Mouse (Mus musculus) sigmoid colon, adult 10 weeks (tissue): ENCODE data around the gene Zfp940. TPM values are rescaled to one million over a fixed set of nuclear protein-coding genes. Genes with fewer than 3 reads are reported as not detected.

Experiments
- polyA plus RNA-seq: library from polyadenylated mRNA; stranded (reverse); fragments of 350-450 nt; fragmentation: Illumina TruSeq; extraction: RNeasy Lipid Tissue Mini Kit (QIAGEN cat#74804); gene quantifications from one replicate; pipeline ENCODE4 v1.2.3, GENCODE M21; 2014; ENCODE audit warnings: low read depth, low replicate concordance

Gene Zfp940
- polyA plus RNA-seq: 2.3 TPM

GRCm38 (mm10) chr7:29853219-29853842 is at the start of gene Zfp940:
Gene Zfp940 (minus strand): TSS chr7:29853669.

GRCm38 (mm10) chr7:29859532-29860517 is 6.4 kb upstream of the Zfp940 start, which contains the start of gene Zfp420:
Gene Zfp420 (plus strand): TSS chr7:29859979.

DNA sequence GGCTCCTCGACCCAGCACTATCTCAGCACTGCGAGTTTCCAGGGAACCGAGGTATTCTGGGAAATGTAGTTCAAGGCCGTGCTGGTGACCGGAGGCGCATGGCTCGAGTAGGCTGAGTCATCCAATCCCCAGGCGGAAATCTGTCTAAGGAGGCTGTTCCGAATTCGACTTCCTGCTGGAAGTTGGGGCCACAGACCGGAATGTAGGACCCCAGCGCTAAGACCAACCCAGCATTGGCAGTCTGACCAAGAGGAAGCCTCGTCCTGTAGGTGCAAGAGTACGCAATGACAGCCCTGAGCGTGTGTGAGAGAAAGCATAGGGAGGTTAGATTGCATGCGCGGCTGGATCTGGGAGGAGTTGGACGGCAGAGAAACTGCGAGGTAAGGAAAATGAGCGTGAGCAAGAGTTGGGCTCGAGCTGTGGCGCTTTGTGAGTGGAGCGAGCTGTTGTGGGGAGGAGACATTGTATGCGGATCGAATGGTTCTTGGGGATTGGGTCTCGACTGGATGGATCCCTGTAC is 37.5 kb downstream of the Zfp940 start, which contains the start of gene Zfp790:
Gene Zfp790, plus strand, starts transcription at position 205 of the 520 bp plus-strand sequence.

GRCm38 (mm10) chr7:29783871-29784551 is 69.5 kb downstream of the Zfp940 start, which contains the start of gene Zfp30:
Gene Zfp30 (plus strand): TSS chr7:29783998.

Other genes with a start within 250 kb of the Zfp940 start
- not detected for gene Catsperg2, start 126.6 kb downstream of the Zfp940 start, polyA plus RNA-seq
- 14.6 TPM for gene Zfp84, start 85.1 kb downstream of the Zfp940 start, polyA plus RNA-seq
- 0.91 TPM for gene Zfp30, start 69.7 kb downstream of the Zfp940 start, polyA plus RNA-seq
- 10.7 TPM for gene Zfp790, start 37.6 kb downstream of the Zfp940 start, polyA plus RNA-seq
- gene Zfp420, start 6.3 kb upstream of the Zfp940 start, polyA plus RNA-seq: 21.9 TPM
- gene Zfp27, start 52.9 kb upstream of the Zfp940 start, polyA plus RNA-seq: 5.2 TPM
- gene Zfp383, start 54.6 kb upstream of the Zfp940 start, polyA plus RNA-seq: 8.7 TPM
- 5.9 TPM for gene Zfp74, start 100.4 kb upstream of the Zfp940 start, polyA plus RNA-seq
- 6.9 TPM for gene Zfp568, start 130.3 kb upstream of the Zfp940 start, polyA plus RNA-seq
- 5.6 TPM for gene Zfp14, start 197.7 kb upstream of the Zfp940 start, polyA plus RNA-seq
- 3.4 TPM for gene Zfp82, start 219.2 kb upstream of the Zfp940 start, polyA plus RNA-seq
- not detected for gene Gm26920, start 236.7 kb upstream of the Zfp940 start, polyA plus RNA-seq
- gene Zfp566, start 236.9 kb upstream of the Zfp940 start, polyA plus RNA-seq: 3.4 TPM
- 139 TPM for gene Zfp260, start 241.1 kb upstream of the Zfp940 start, polyA plus RNA-seq